13 mouse cellular contexts compared by ENCODE assay signal in genomic region chr5:8807137-8808004, GRCm38 (mm10). TPM values are rescaled to one million over a fixed set of nuclear protein-coding genes. Genes with fewer than 3 reads are reported as not detected.
DNase-seq lines count a peak whose midpoint lies in the region; ATAC-seq lines count a peak whose summit lies in the region.
"Had no signal": no experiment of that assay in that cellular context is flagged by ENCODE, and none has a peak within 500 bp of the region (broad histone marks: within the 10 kb centered on the region; RNA-seq: fewer than 3 reads in every experiment).

No protein-coding gene starts in this region.

- peak; percentile 11 to 17 for DNase-seq in B cell, adult 2 months
- peak; percentile 76 for DNase-seq in naive thymus-derived CD4-positive, alpha-beta T cell, adult 2 months (ENCODE audit: low read depth)
- no peak for DNase-seq in left cerebral cortex, postnatal 36 days (ENCODE audit: low spot score in 2 of 2)
- no peak for DNase-seq in urinary bladder, postnatal 36 days (ENCODE audit: low spot score in 2 of 2)
- no peak for DNase-seq in kidney, adult 18-20 months
- DNase-seq: adrenal gland, postnatal 14 days; gastrocnemius, postnatal 14 days; kidney, adult 9 months; kidney, postnatal 4 days; right cerebral cortex, postnatal 4 days had no signal

- intact Hi-C loops in left cerebral cortex, postnatal 36 days (cut with DNase I), result no loop called here

- peak; percentile 87 for ATAC-seq in CD4-positive, CD25-positive, alpha-beta regulatory T cell, adult 4 months
- ATAC-seq in granulocyte monocyte progenitor cell, adult 5-6 weeks (replicated peaks; ENCODE audit: poor library complexity, severe bottlenecking), result peak; percentile 77
- ATAC-seq: hindbrain, embryonic 16.5 days had no signal

RNA-seq across cellular contexts. Expression of gene Abcb1b, which starts 9.4 kb away (rescaled TPM):
- 10 to 100 TPM in 1 of 2 experiments, 1 to 10 TPM in 1; 10.0 to 12.1 TPM for polyA plus RNA-seq in CD4-positive, CD25-positive, alpha-beta regulatory T cell, adult 4 months (2017; shearing (Covaris generic))
- total RNA-seq in granulocyte monocyte progenitor cell, adult 5-6 weeks (2014; fragmentation: Nextera tagmentation), result 17.9 and 22.7 TPM in 2 replicates
- total RNA-seq in granulocyte monocyte progenitor cell, adult 5-6 weeks (2017), result 29.6 and 35.2 TPM in 2 replicates
- total RNA-seq in left cerebral cortex, postnatal 36 days (2021), result 1 to 10 TPM; 3.3 TPM

Comparison
In these comparisons a context has a peak if more than half of its experiments do, and no peak if none do; other contexts are left out.
1. DNase-seq: peak in B cell, adult 2 months (2 of 2) and naive thymus-derived CD4-positive, alpha-beta T cell, adult 2 months (single experiment); none in left cerebral cortex, postnatal 36 days (0 of 2), urinary bladder, postnatal 36 days (0 of 2) and kidney, adult 18-20 months (single experiment).
2. RNA of gene Abcb1b, which starts 9.4 kb away (total RNA-seq): 17.9 to 35.2 TPM in granulocyte monocyte progenitor cell, adult 5-6 weeks; 3.3 TPM in left cerebral cortex, postnatal 36 days; every median in the first group is over 4 times any median in the second.